ENCODE assay signal across 16 mouse cellular contexts in the genomic region with DNA sequence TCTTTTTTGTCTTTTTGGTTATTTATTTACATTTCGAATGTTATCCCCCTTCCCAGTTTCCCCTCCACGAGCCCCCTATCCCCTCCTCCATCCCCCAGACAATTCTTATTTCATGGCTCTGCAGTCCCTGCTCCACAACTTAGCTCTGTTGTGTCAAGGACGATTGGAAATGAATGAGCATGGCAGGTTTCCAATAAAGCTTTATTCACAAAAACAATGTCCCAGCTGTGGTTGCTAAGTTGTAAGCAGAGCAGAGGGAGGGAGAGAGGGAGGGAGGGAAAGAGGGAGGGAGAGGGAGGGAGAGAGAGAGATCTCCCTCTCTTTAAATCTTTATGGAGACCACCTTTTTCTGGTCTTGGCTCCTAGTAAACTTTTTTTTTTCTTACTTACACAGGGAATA. TPM values are rescaled to one million over a fixed set of nuclear protein-coding genes. Genes with fewer than 3 reads are reported as not detected.
DNase-seq lines count a peak whose midpoint lies in the region; ATAC-seq lines count a peak whose summit lies in the region.
"Had no signal": no experiment of that assay in that cellular context is flagged by ENCODE, and none has a peak within 500 bp of the region (broad histone marks: within the 10 kb centered on the region; RNA-seq: fewer than 3 reads in every experiment).

No protein-coding gene starts in this region.

- peaks cover 11% of the 10 kb centered on the region; the same call in 1 of the 2 replicates for H3K4me1 ChIP-seq in embryonic facial prominence, embryonic 14.5 days (ENCODE audit: control insufficient read depth, insufficient read depth, low read length)
- H3K4me1 ChIP-seq in embryonic facial prominence, embryonic 10.5 days = peaks cover 38% of the 10 kb centered on the region
- H3K4me1 ChIP-seq in liver, embryonic 12.5 days = peaks cover 25% of the 10 kb centered on the region
- 0 out of 2 replicates have a peak, but pooled peaks cover 10% of the 10 kb centered on the region for H3K4me1 ChIP-seq in liver, embryonic 11.5 days (replicated peaks; ENCODE audit: control insufficient read depth, insufficient read depth, low read length)
- peaks cover 46% of the 10 kb centered on the region for H3K4me1 ChIP-seq in neural tube, embryonic 13.5 days (replicated peaks)
- H3K4me1 ChIP-seq in neural tube, embryonic 15.5 days = peaks cover 30% of the 10 kb centered on the region

- 0 out of 2 replicates have a peak overlapping the region, but pooled peaks have one; percentile 35 for H3K27ac ChIP-seq in embryonic facial prominence, embryonic 14.5 days (replicated peaks; ENCODE audit: low read depth, low read length)
- H3K27ac ChIP-seq in embryonic facial prominence, embryonic 10.5 days (replicated peaks) = no peak overlapping the region
- H3K27ac ChIP-seq in liver, embryonic 12.5 days = 0 out of 2 replicates have a peak overlapping the region, but pooled peaks have one; percentile 5
- H3K27ac ChIP-seq in liver, embryonic 11.5 days (ENCODE audit: low read depth, low read length) = no peak overlapping the region
- H3K27ac ChIP-seq in neural tube, embryonic 13.5 days (replicated peaks) = 0 out of 2 replicates have a peak overlapping the region, but pooled peaks have one; percentile 71
- no peak overlapping the region for H3K27ac ChIP-seq in neural tube, embryonic 15.5 days (replicated peaks)
- H3K27ac ChIP-seq: kidney, postnatal 0 days had no signal

- no peak for ATAC-seq in embryonic facial prominence, embryonic 14.5 days (ENCODE audit: low read depth)
- ATAC-seq in liver, embryonic 12.5 days = no peak
- no peak for ATAC-seq in liver, embryonic 11.5 days (replicated peaks; ENCODE audit: low FRiP score)
- no peak; the same call in 1 of the 2 replicates for ATAC-seq in neural tube, embryonic 13.5 days (ENCODE audit: low read depth)
- ATAC-seq in neural tube, embryonic 15.5 days (ENCODE audit: low FRiP score) = no peak

- no peaks in the 10 kb centered on the region for H3K36me3 ChIP-seq in embryonic facial prominence, embryonic 14.5 days (ENCODE audit: control insufficient read depth, insufficient read depth, low read length)
- no peaks in the 10 kb centered on the region for H3K36me3 ChIP-seq in embryonic facial prominence, embryonic 10.5 days (replicated peaks)
- no peaks in the 10 kb centered on the region for H3K36me3 ChIP-seq in liver, embryonic 12.5 days
- no peaks in the 10 kb centered on the region for H3K36me3 ChIP-seq in liver, embryonic 11.5 days (ENCODE audit: control insufficient read depth, insufficient read depth, low read length)
- no peaks in the 10 kb centered on the region for H3K36me3 ChIP-seq in neural tube, embryonic 13.5 days
- H3K36me3 ChIP-seq in neural tube, embryonic 15.5 days = no peaks in the 10 kb centered on the region
- H3K36me3 ChIP-seq: embryonic facial prominence, embryonic 15.5 days; forebrain, embryonic 12.5 days; limb, embryonic 13.5 days had no signal

- intact Hi-C loops in left cerebral cortex, postnatal 4 days (cut with DNase I) = no loop called here

- DNase-seq in embryonic facial prominence, embryonic 14.5 days (ENCODE audit: low spot score) = peak; percentile 44
- DNase-seq in embryonic facial prominence, embryonic 10.5 days (ENCODE audit: low spot score) = no peak
- no peak for DNase-seq in liver, embryonic 11.5 days (ENCODE audit: low spot score)
- DNase-seq in embryo, embryonic 10.5 days (ENCODE audit: low spot score) = no peak
- no peak for DNase-seq in left cerebral cortex, postnatal 4 days
- DNase-seq: cerebellum, adult 2 months; liver, postnatal 0 days; thymus, postnatal 4 days had no signal

- H3K4me2 ChIP-seq in embryonic facial prominence, embryonic 14.5 days (ENCODE audit: low read depth, low read length) = no peak overlapping the region
- no peak overlapping the region for H3K4me2 ChIP-seq in liver, embryonic 12.5 days
- no peak overlapping the region for H3K4me2 ChIP-seq in liver, embryonic 11.5 days
- H3K4me2 ChIP-seq in neural tube, embryonic 13.5 days = no peak overlapping the region
- H3K4me2 ChIP-seq in neural tube, embryonic 15.5 days = no peak overlapping the region
- H3K4me2 ChIP-seq: embryonic facial prominence, embryonic 15.5 days had no signal

- no peak overlapping the region for H3K4me3 ChIP-seq in embryonic facial prominence, embryonic 14.5 days (ENCODE audit: low read depth, low read length)
- no peak overlapping the region for H3K4me3 ChIP-seq in embryonic facial prominence, embryonic 10.5 days
- no peak overlapping the region for H3K4me3 ChIP-seq in liver, embryonic 12.5 days
- no peak overlapping the region for H3K4me3 ChIP-seq in liver, embryonic 11.5 days (ENCODE audit: low read depth, low read length)
- H3K4me3 ChIP-seq in neural tube, embryonic 13.5 days = no peak overlapping the region
- no peak overlapping the region for H3K4me3 ChIP-seq in neural tube, embryonic 15.5 days (replicated peaks)
- H3K4me3 ChIP-seq: embryonic facial prominence, embryonic 15.5 days; forebrain, embryonic 12.5 days; limb, embryonic 13.5 days had no signal

- no peaks in the 10 kb centered on the region for H3K27me3 ChIP-seq in embryonic facial prominence, embryonic 14.5 days (replicated peaks; ENCODE audit: control insufficient read depth, insufficient read depth, low read length)
- no peaks in the 10 kb centered on the region for H3K27me3 ChIP-seq in embryonic facial prominence, embryonic 10.5 days (replicated peaks; ENCODE audit: low read depth, poor library complexity, severe bottlenecking)
- no peaks in the 10 kb centered on the region for H3K27me3 ChIP-seq in liver, embryonic 12.5 days (replicated peaks)
- no peaks in the 10 kb centered on the region for H3K27me3 ChIP-seq in liver, embryonic 11.5 days (replicated peaks; ENCODE audit: control insufficient read depth, insufficient read depth, low read length)
- H3K27me3 ChIP-seq in neural tube, embryonic 13.5 days = no peaks in the 10 kb centered on the region
- H3K27me3 ChIP-seq in neural tube, embryonic 15.5 days (replicated peaks) = no peaks in the 10 kb centered on the region
- H3K27me3 ChIP-seq: embryonic facial prominence, embryonic 15.5 days; forebrain, embryonic 12.5 days; limb, embryonic 13.5 days had no signal

- no peak overlapping the region for H3K9ac ChIP-seq in embryonic facial prominence, embryonic 14.5 days (ENCODE audit: low read depth, low read length)
- no peak overlapping the region for H3K9ac ChIP-seq in liver, embryonic 12.5 days
- no peak overlapping the region for H3K9ac ChIP-seq in liver, embryonic 11.5 days (ENCODE audit: low read depth, low read length)
- no peak overlapping the region for H3K9ac ChIP-seq in neural tube, embryonic 13.5 days
- H3K9ac ChIP-seq in neural tube, embryonic 15.5 days (replicated peaks) = no peak overlapping the region
- H3K9ac ChIP-seq: embryonic facial prominence, embryonic 15.5 days; forebrain, embryonic 12.5 days; limb, embryonic 13.5 days; liver, postnatal 0 days had no signal

- WGBS in embryonic facial prominence, embryonic 14.5 days = 47% methylated on average over 3 of the region's 3 CpGs
- WGBS in embryonic facial prominence, embryonic 10.5 days = 66% methylated on average over 3 of the region's 3 CpGs
- WGBS in liver, embryonic 12.5 days (ENCODE audit: insufficient replicate concordance) = 44% methylated on average over 3 of the region's 3 CpGs
- WGBS in liver, embryonic 11.5 days = 74% methylated on average over 3 of the region's 3 CpGs
- WGBS in neural tube, embryonic 13.5 days = 26% methylated on average over 3 of the region's 3 CpGs
- 23% methylated on average over 3 of the region's 3 CpGs for WGBS in neural tube, embryonic 15.5 days

- H3K9me3 ChIP-seq in embryonic facial prominence, embryonic 14.5 days (ENCODE audit: control insufficient read depth, low read length) = no peaks in the 10 kb centered on the region
- H3K9me3 ChIP-seq in embryonic facial prominence, embryonic 10.5 days = no peaks in the 10 kb centered on the region
- 0 out of 2 replicates have a peak, but pooled peaks cover 3% of the 10 kb centered on the region for H3K9me3 ChIP-seq in liver, embryonic 12.5 days (replicated peaks)
- no peaks in the 10 kb centered on the region for H3K9me3 ChIP-seq in liver, embryonic 11.5 days (ENCODE audit: control insufficient read depth, low read length)
- H3K9me3 ChIP-seq in neural tube, embryonic 13.5 days = no peaks in the 10 kb centered on the region
- no peaks in the 10 kb centered on the region for H3K9me3 ChIP-seq in neural tube, embryonic 15.5 days (replicated peaks)
- H3K9me3 ChIP-seq: embryonic facial prominence, embryonic 15.5 days; forebrain, embryonic 12.5 days; limb, embryonic 13.5 days; megakaryocyte, embryonic 14.5 days had no signal

RNA-seq across cellular contexts. Expression of a gene that starts 15.4 kb away (rescaled TPM):
- polyA plus RNA-seq in embryonic facial prominence, embryonic 14.5 days (2014; fragmentation: Nextera tagmentation; extraction: Ambion mirVana) = 22.7 and 26.6 TPM in 2 replicates
- 32.6 and 35.2 TPM in 2 replicates for polyA plus RNA-seq in embryonic facial prominence, embryonic 10.5 days (2016; fragmentation: Nextera tagmentation; extraction: Ambion mirVana)
- polyA plus RNA-seq in liver, embryonic 12.5 days (2016; fragmentation: Nextera tagmentation; extraction: Ambion mirVana) = 16.4 and 17.5 TPM in 2 replicates
- 16.1 and 16.5 TPM in 2 replicates for polyA plus RNA-seq in liver, embryonic 11.5 days (2014; fragmentation: Nextera tagmentation; extraction: Ambion mirVana)
- polyA plus RNA-seq in neural tube, embryonic 13.5 days (2015; fragmentation: Nextera tagmentation; extraction: Ambion mirVana) = 28.5 and 29.3 TPM in 2 replicates
- polyA plus RNA-seq in neural tube, embryonic 15.5 days (2015; fragmentation: Nextera tagmentation; extraction: Ambion mirVana) = 22.0 and 24.9 TPM in 2 replicates
- total RNA-seq in left cerebral cortex, postnatal 4 days (2021) = 10 to 100 TPM; 56.7 to 56.9 TPM

Comparison
In these comparisons a context has a peak if more than half of its experiments do, and no peak if none do; other contexts are left out.
1. H3K27ac ChIP-seq: peak in embryonic facial prominence, embryonic 14.5 days (single experiment), liver, embryonic 12.5 days (single experiment) and neural tube, embryonic 13.5 days (single experiment); none in embryonic facial prominence, embryonic 10.5 days (single experiment), liver, embryonic 11.5 days (single experiment) and neural tube, embryonic 15.5 days (single experiment).